Mouse (Mus musculus): ENCODE measurements around the gene Rfxap. TPM values are rescaled to one million over a fixed set of nuclear protein-coding genes. Genes with fewer than 3 reads are reported as not detected.
"Not testable (repeated sequence)": the region's sequence is repeated elsewhere in the genome, so short reads cannot be mapped to it uniquely, and the experiment has no call there.

Gene Rfxap
- total RNA-seq, 2 experiments from 2014 or later: 50.0 to 53.1 TPM

DNA sequence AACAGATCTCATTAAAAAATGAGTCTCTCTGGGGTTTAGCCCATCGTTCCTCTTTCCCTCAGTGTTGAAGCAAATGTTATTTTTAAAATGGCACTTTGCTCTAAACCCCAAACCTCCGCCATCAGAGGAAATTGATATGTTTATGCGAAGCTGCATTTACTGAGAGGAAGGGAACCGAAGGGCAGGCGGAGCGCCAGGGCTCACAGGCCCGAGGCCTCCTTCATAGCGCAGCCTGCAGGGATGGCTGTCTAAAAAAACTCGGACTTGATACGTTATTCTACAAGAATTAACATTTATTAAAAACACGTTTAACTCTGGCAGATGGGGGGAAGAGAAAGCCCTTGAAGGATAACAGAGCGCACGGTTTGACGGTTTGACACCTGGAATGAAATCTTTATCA, 41.6 kb downstream of the Rfxap start:
- DNase-seq: no peak

DNA sequence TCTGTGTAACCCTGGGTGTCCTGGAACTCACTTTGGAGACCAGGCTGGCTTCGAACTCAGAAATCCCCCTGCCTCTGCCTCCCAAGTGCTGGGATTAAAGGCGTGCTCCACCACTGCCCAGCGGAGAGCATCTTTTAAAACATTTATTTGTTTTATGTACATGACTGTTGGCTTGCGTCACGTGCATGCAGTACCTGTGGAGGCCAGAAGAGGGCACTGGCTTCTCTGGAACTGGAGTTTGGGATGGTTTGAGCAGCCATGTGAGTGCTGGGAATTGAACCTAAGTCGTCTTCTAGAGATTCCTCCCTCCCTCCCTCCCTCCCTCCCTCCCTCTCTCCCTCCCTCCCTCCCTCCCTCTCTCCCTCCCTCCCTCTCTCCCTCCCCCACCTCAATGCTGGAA, 42.1 kb downstream of the Rfxap start:
- not testable (repeated sequence) for DNase-seq

DNA sequence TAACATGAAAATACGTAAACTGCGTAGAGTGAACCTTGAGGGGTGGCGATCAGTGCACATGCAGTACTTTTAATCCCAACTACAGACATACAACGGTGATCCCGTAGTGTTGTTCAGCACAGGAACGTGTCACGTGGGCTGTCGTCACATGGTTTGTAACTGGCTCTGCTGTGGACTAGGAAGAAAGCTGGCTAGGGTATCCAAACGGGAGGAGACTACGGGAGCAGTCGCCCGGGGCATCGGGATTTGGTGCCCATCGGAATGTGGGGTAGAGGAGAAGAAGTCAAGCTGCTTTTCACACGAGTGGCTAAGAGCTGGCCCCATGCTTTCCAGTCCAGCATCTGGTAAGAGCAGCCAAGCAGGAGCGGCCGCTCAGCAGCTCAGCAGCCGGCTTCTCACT, 43.2 kb downstream of the Rfxap start:
- DNase-seq: peak; percentile 35 to 44

DNA sequence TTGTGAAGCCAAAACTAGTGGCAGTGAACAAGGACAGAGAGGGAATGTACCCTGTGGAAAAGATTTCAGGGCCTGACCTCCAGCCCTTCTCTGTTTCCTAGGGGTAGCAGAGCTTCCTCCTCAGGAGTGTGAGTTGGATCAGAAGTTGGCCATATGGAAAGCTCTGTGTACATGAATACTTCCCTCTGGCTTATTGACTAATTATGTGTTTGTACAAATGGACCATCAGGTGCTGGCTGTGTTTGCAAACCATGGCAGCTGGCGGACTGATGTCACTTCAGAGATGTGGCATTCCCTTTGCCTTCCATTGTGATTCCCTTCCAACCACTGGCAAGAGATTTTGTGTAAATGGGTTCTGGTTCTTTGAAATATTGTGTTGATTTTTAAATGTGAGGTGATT, 46.3 kb downstream of the Rfxap start:
- no peak for DNase-seq

DNA sequence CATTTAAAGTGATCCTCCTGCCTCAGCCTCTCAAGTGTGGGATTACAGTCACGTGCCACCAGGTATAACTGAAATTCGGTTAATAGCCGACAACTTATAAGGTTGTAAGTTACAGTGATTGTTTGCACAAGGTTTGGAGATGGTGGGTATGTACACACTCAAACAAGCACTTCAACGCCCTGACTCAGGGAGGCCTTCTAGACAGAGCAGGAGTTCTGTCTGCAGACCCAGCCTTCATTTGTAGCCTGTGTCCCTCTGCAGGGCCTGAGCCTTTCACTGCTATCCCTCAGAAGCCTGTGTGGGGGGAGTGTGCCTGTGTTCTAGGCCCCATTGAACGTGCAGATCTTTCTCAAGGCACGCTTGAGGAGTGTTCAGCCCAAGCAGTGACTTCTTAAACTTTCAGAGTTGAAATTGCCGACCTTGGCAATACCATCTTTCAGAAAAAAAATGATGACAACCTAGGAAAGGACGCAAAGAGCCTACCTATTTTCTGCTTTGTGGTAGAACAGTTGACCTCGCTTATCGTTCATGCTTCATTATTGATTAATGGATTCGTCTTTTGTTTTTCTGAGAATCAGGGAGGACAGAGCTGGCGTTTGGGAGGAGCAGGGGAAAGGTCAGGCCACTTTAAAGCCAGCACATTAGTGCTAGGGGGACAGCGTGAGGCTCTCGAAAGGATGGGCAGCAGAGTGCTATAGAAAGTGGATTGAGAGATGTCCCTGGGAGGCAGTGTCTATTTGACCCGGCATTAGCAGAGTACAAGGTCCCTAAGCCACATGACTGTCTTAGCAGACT, 47.1 kb downstream of the Rfxap start:
- no peak for DNase-seq

- no peak for DNase-seq
Measured at GRCm38 (mm10) chr3:54759211-54759610, 48.4 kb downstream of the Rfxap start.

GRCm38 (mm10) chr3:54757446-54757845, 50.1 kb downstream of the Rfxap start:
- no peak for DNase-seq

GRCm38 (mm10) chr3:54756058-54756457, 51.5 kb downstream of the Rfxap start:
- DNase-seq: peak; percentile 31 to 48

GRCm38 (mm10) chr3:54755145-54756041, 52.2 kb downstream of the Rfxap start, which contains the start of gene Smad9:
Smad9 (plus strand) TSS chr3:54755582.
- peak; percentile 47 to 56 for DNase-seq

- no peak for DNase-seq
Measured at GRCm38 (mm10) chr3:54753411-54753810, 54.2 kb downstream of the Rfxap start.

Other genes starting within 250 kb of the Rfxap start
- gene Supt20, start 115.0 kb downstream of the Rfxap start, total RNA-seq (2021): 10 to 100 TPM; 53.5 to 55.7 TPM
- not detected for gene Gm21958, start 93.4 kb downstream of the Rfxap start, total RNA-seq (2021)
- 10 to 100 TPM; 30.1 to 32.0 TPM for gene Exosc8, start 72.4 kb downstream of the Rfxap start, total RNA-seq (2021)
- gene Alg5, start 72.3 kb downstream of the Rfxap start, total RNA-seq (2021): 10 to 100 TPM; 21.9 to 22.6 TPM
- 1 to 10 TPM; 5.9 to 7.0 TPM for gene Smad9, start 52.2 kb downstream of the Rfxap start, total RNA-seq (2021)
- gene Sertm1, start 108.1 kb upstream of the Rfxap start, total RNA-seq (2021): 10 to 100 TPM; 80.4 to 82.3 TPM
- 1 to 10 TPM; 2.6 to 3.4 TPM for gene Ccna1, start 247.7 kb upstream of the Rfxap start, total RNA-seq (2021)